Mouse (Mus musculus): ENCODE data around the gene Cbx3. TPM values are rescaled to one million over a fixed set of nuclear protein-coding genes. Genes with fewer than 3 reads are reported as not detected.
A peak's percentile ranks its signal among the peaks of the same experiment; 100 is the strongest.

Gene Cbx3
- total RNA-seq, 1 experiment from 2014 or later, result 135 TPM

DNA sequence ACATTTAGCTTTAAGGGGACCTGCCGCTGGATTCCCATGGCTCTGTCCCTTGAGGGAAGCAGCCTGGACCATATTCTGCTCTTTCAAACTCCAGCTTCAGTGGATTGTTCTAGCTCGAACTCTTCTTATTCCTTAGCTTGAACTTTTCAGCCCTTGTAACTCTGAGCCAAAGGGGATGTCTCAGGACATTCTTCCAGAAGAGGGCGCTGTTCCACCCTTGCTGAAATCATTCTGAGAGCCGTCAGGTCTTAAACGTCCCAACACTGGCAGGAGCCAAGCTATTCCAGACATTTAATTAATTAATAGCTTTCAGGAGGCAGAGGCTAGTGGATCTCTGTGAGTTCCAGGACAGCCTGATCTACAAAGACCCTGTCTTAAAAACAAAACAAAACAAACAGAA lies 39.9 kb downstream of the Cbx3 start:
- peak; percentile 51 for ATAC-seq (ENCODE audit: extremely low read depth, insufficient number of reproducible peaks, low FRiP score, poor library complexity, severe bottlenecking)

DNA sequence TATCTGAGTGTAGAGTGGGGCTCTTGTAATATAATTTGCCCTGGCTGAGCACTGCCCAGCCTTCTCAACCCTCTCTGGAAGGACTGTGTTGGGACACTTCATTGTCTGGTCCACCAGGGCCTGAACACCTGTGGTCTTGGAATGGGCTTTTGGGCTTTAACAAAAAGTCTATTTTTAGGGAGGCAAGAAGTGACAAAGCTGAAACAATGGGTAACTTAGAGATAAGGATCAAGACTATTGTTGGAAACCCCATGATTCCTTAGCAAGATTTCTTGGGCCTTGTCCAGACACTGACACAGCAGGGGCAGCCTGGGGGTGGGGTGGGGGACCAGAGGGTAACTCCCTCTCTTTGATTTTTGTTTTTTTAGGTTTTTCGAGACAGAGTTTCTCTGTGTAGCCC lies 40.8 kb downstream of the Cbx3 start:
- ATAC-seq (ENCODE audit: extremely low read depth, insufficient number of reproducible peaks, low FRiP score, poor library complexity, severe bottlenecking), result no peak

DNA sequence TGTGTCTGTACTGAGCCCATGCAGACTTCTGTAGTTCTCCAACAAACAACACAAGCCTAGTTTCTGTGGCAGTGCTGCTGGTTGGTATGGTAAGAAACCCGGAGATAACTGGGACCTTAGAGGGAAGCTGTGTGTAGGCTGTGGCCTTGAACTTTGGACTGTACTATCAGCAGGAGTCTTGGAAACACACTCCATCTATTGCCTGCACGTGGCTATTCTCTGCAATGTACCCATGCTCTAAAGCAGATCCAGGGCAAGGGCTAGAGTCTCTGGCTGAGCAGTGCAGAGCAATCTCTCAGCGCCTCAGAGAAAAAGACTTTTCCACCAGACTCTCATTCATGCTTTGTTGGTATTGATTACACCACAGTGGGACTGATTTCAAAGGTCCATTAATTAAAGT lies 43.6 kb downstream of the Cbx3 start:
- ATAC-seq (ENCODE audit: extremely low read depth, insufficient number of reproducible peaks, low FRiP score, poor library complexity, severe bottlenecking), result no peak

DNA sequence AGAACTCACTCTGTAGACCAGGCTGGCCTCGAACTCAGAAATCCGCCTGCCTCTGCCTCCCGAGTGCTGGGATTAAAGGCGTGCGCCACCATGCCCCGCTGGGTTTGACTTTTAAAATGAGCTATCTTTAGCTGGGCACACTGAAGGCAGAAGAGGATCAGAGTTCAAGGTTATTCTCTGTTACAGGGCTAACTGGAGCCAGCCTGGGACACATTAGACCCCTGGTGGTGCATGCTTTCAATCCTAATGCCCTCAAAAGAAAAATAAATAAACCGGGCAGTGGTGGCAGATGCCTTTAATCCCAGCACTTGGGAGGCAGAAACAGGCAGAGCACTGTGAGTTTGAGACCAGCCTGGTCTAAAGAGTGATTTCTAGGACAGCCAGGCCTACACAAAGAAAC lies 44.7 kb downstream of the Cbx3 start:
- ATAC-seq (ENCODE audit: extremely low read depth, insufficient number of reproducible peaks, low FRiP score, poor library complexity, severe bottlenecking), result no peak

DNA sequence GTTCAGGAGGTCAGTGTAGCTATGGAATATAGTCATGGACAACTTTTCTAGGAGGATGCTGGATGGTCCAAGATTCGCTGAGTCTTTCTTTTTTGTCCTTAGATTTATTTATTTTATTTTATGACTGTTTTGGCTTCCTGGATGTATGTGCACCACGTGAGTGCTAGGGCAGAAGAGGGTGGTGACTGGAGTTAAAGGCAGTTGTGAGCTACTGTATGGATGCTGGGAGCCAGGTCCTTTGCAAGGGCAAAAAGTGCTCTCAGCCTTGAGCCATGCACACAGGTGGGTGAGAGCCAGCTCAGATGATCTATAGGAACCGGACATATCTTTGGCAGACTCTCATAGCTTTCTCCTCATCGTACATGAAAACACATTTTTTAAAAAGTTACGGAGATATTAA lies 53.1 kb downstream of the Cbx3 start:
- ATAC-seq (ENCODE audit: extremely low read depth, insufficient number of reproducible peaks, low FRiP score, poor library complexity, severe bottlenecking), result no peak

DNA sequence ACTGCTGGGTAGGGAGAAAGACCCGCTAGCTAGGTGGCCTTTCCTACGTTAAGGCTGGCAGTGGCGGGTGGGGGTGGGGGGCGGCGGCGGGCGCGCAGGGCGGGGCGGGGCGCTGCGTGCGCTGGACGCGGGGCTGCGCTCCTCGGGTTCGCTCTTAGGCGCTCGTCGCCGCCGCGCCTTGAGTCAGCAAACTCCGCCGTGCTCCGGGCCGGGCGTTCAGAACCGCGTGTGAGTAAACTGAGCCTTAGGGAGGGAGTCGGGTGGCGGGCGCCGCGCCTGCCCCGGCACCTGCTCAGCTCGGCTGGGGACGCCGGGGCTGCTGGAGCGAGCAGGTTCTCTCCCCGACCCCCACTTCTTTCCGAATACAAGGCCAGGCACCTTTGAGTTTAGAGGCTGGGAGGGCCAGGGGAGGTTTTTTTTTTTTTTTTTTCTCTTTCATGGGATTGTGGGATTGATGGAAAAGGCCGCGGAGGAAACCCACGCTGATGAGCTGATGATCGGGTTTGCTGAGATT lies 53.7 kb downstream of the Cbx3 start, which contains the start of gene Snx10:
TSS of gene Snx10 (plus strand) at position 95 of the 514 bp plus-strand sequence.
- peak; percentile 52; the same call in 1 of the 2 replicates for ATAC-seq (ENCODE audit: extremely low read depth, insufficient number of reproducible peaks, low FRiP score, poor library complexity, severe bottlenecking)

DNA sequence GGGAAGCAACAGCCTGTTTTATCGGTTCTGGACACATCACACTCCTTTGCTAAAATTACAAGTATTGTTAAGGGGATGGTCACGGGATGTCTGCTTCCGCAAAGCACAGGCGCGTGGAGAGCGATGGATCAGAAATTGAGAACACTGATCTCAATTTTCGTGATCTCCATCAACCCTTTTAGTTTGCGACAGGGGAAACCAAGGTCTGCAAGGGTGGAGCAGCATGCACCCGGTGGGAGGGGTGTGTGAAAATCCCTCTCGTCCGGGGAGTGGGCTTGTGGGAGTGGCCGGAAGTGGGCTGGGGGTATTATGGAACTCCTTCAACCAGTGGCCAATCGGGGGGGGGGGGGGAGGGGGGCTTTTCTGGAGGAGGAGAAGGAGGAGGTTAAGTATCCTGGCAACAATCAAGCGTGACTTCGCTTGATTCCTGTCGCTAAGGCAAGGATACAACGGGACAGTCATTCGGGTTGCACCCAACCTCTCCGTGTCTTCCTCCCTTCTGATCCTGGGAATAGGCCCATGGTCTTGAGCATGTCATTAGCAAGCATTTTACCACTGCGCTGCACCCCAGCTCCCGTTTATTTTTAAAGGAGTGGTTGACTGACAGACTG lies 54.3 kb downstream of the Cbx3 start:
- ATAC-seq (ENCODE audit: extremely low read depth, insufficient number of reproducible peaks, low FRiP score, poor library complexity, severe bottlenecking), result no peak

DNA sequence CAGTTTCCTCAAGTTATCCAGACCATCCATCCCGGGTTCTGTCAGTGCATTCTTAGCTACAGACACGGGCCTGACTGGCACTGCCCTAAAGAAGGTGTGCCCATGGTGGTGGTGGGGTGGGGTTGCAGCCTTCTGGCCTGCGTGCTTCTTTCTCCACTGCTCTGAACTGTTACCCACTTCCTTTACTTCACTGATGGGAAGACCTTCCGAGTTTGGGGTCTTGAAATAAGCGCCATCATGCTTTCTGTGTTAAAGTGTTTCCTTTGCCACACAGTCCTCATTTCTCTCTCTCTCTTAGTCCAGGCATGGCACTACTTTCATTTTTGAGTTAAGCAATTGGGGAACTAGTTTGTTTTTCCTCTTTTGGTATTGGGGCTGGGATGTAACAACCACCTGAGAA lies 54.8 kb downstream of the Cbx3 start:
- ATAC-seq (ENCODE audit: extremely low read depth, insufficient number of reproducible peaks, low FRiP score, poor library complexity, severe bottlenecking), result peak; percentile 18; the same call in 1 of the 2 replicates

DNA sequence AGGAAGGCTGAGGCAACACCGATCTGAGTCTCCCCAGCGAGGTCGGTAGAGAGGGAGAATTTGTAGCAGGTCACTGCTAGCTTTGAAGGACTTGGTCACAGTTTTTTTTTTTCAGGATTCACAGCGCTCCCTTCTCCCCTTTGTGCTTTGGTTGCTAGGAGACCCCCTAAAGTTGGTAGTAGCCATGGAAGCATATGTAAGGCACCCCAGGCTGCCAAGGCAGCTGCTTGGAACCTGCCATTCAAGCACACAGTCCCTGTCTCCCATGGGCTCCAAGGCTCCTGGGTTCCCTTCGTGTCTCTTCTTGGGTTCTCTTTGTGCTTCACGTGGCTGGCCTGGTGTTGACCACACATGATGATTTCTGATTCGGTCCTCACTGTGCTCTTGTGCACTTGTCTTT lies 59.3 kb downstream of the Cbx3 start:
- no peak for ATAC-seq (ENCODE audit: extremely low read depth, insufficient number of reproducible peaks, low FRiP score, poor library complexity, severe bottlenecking)

Other genes starting within 250 kb of the Cbx3 start
- 0.70 TPM in 1 of 2 replicates, not detected in the other for gene Nfe2l3, start 37.7 kb upstream of the Cbx3 start, total RNA-seq (2017)
- gene Hnrnpa2b1, start 466 bp upstream of the Cbx3 start, total RNA-seq (2017), result 1,724 and 1,899 TPM in 2 replicates
- 46.5 and 49.2 TPM in 2 replicates for gene Snx10, start 53.5 kb downstream of the Cbx3 start, total RNA-seq (2017)

All from neutrophil, adult 5-6 weeks (primary cell).